Mouse (Mus musculus): ENCODE results near the gene Ppara.

DNA sequence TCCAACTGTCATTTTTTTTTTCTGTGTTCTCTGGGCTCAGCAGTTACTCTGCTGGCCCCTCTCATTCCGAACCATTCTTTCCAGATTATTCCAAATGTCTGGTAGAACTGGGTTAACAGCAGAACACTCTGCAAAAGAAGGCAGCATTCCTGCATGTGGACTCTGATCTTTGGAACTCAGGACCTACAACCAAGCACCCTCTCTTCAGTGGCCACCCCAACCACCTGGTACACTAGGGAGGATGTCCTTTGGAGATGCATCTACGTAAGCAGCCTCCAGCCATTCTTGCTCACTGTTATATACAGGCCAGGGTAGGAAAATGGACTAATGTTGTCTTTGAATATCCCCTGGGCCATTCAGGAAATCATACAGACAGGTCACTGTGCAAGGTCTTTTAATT lies 1.1 kb upstream of the Ppara start:
- TF ChIP-seq CTCF (IDR thresholded peaks at IDR 0.05; ENCODE audit: low read depth) (no peak), EP300 (IDR thresholded peaks at IDR 0.05; ENCODE audit: low read depth) (no peak)

Measured in liver, embryonic 14.5 days (tissue).